Mouse (Mus musculus): ENCODE measurements around the gene Col7a1.

- TF ChIP-seq CTCF (IDR thresholded peaks at IDR 0.05; ENCODE audit: low read depth) (no peak), EP300 (IDR thresholded peaks at IDR 0.05; ENCODE audit: low read depth) (no peak)
Observed at GRCm38 (mm10) chr9:108999167-108999526, 45.8 kb downstream of the Col7a1 start.
